Mouse (Mus musculus) MEL (cell line): Measurements from ENCODE around the gene Rsbn1. TPM values are rescaled to one million over a fixed set of nuclear protein-coding genes. Genes with fewer than 3 reads are reported as not detected.

Source experiments
- DNase-seq: peaks from one replicate; pipeline ENCODE4 v3.0.0; 2011; ENCODE audit warnings: low read depth, low spot score
- H3K27ac ChIP-seq: 2 replicates; pipeline ENCODE4 v1.5.1; 2012; ENCODE audit warnings: low read depth, mild to moderate bottlenecking, control low read depth, low read length, moderate library complexity; ENCODE audit not compliant: control insufficient read depth
- H3K27me3 ChIP-seq, 2 experiments: fragments of 150-350 bp in 1 of 2; sonication (generic) in 1 of 2; 2 replicates each; pipeline ENCODE4 v1.6.1; 2012; ENCODE audit warnings: low read length in 2 of 2, mild to moderate bottlenecking in 2 of 2, improper control_type of control experiment in 1 of 2, moderate library complexity in 1 of 2; ENCODE audit not compliant: insufficient read depth in 2 of 2, control insufficient read depth in 1 of 2
- H3K36me3 ChIP-seq, 2 experiments: 2 replicates each; pipeline ENCODE4 v1.6.1; 2012 to 2014; ENCODE audit warnings: low read length in 2 of 2, improper control_type of control experiment in 1 of 2, inconsistent platforms in 1 of 2, mild to moderate bottlenecking in 1 of 2; ENCODE audit not compliant: insufficient read depth in 2 of 2, control insufficient read depth in 1 of 2
- H3K4me1 ChIP-seq, 2 experiments: fragments of 150-350 bp in 1 of 2; sonication (generic) in 1 of 2; 2 replicates each; pipeline ENCODE4 v1.6.1; 2012; ENCODE audit warnings: low read length in 2 of 2, improper control_type of control experiment in 1 of 2, mild to moderate bottlenecking in 1 of 2; ENCODE audit not compliant: insufficient read depth in 2 of 2, control insufficient read depth in 1 of 2
- H3K4me3 ChIP-seq, 2 experiments: fragments of 150-350 bp in 1 of 2; sonication (generic) in 1 of 2; 2 replicates each; pipeline ENCODE4 v1.5.1; 2012; ENCODE audit warnings: low read depth in 2 of 2, low read length in 2 of 2, mild to moderate bottlenecking in 2 of 2, moderate library complexity in 2 of 2, control low read depth in 1 of 2, improper control_type of control experiment in 1 of 2; ENCODE audit not compliant: control insufficient read depth in 1 of 2, insufficient read depth in 1 of 2
- H3K79me2 ChIP-seq: 2 replicates; pipeline ENCODE4 v1.6.1; 2012; ENCODE audit warnings: mild to moderate bottlenecking, low read length, moderate library complexity; ENCODE audit not compliant: control insufficient read depth, poor library complexity, insufficient read depth
- H3K9ac ChIP-seq: 2 replicates; pipeline ENCODE4 v1.6.1; 2012; ENCODE audit warnings: low read depth, mild to moderate bottlenecking, control low read depth, low read length, moderate library complexity; ENCODE audit not compliant: control insufficient read depth, poor library complexity, severe bottlenecking
- H3K9me3 ChIP-seq: fragments of 150-350 bp; sonication (generic); replicated peaks from 2 replicates; pipeline ENCODE4 v1.6.1; 2012; ENCODE audit warnings: mild to moderate bottlenecking, low read length, improper control_type of control experiment, moderate library complexity; ENCODE audit not compliant: insufficient read depth
- BHLHE40 ChIP-seq: IDR thresholded peaks from 2 replicates; pipeline ENCODE4 v1.6.1; 2012; ENCODE audit warnings: low read depth, mild to moderate bottlenecking, inconsistent platforms, low read length, improper control_type of control experiment, borderline replicate concordance
- CHD1 ChIP-seq: IDR thresholded peaks from 2 replicates; pipeline ENCODE4 v1.6.1; 2012; ENCODE audit warnings: low read depth, mild to moderate bottlenecking, inconsistent platforms, low read length, improper control_type of control experiment
- CHD2 ChIP-seq: IDR thresholded peaks from 2 replicates; pipeline ENCODE4 v1.6.1; 2011; ENCODE audit warnings: low read length, improper control_type of control experiment
- CTCF ChIP-seq, 3 experiments: IDR thresholded peaks in 2 of 3; conservative IDR thresholded peaks in 1 of 3; 2 replicates each; pipeline ENCODE4 v1.5.1; 2011 to 2012; ENCODE audit warnings: low read length in 3 of 3, low read depth in 2 of 3, mild to moderate bottlenecking in 2 of 3, improper control_type of control experiment in 1 of 3, inconsistent platforms in 1 of 3, mixed read lengths in 1 of 3, moderate library complexity in 1 of 3; ENCODE audit not compliant: control insufficient read depth in 1 of 3, insufficient read depth in 1 of 3, poor library complexity in 1 of 3, severe bottlenecking in 1 of 3
- E2F4 ChIP-seq: IDR thresholded peaks from 2 replicates; pipeline ENCODE4 v1.6.1; 2011; ENCODE audit warnings: low read depth, low read length, improper control_type of control experiment, borderline replicate concordance
- ELF1 ChIP-seq: IDR thresholded peaks from 2 replicates; pipeline ENCODE4 v1.6.1; 2014; ENCODE audit warnings: low read depth, mild to moderate bottlenecking, inconsistent platforms, low read length, improper control_type of control experiment, moderate library complexity
- EP300 ChIP-seq, 2 experiments: IDR thresholded peaks; 2 replicates each; pipeline ENCODE4 v1.6.1; 2011; ENCODE audit warnings: improper control_type of control experiment in 2 of 2, low read length in 2 of 2, low read depth in 1 of 2, mild to moderate bottlenecking in 1 of 2
- ETS1 ChIP-seq: IDR thresholded peaks from 2 replicates; pipeline ENCODE4 v1.6.1; 2012; ENCODE audit warnings: low read depth, mild to moderate bottlenecking, inconsistent platforms, low read length, improper control_type of control experiment, moderate library complexity
- GABPA ChIP-seq: IDR thresholded peaks from 2 replicates; pipeline ENCODE4 v1.6.1; 2012; ENCODE audit warnings: low read depth, mild to moderate bottlenecking, inconsistent platforms, low read length, improper control_type of control experiment, moderate library complexity
- GATA1 ChIP-seq: IDR thresholded peaks from 2 replicates; pipeline ENCODE4 v1.6.1; 2011; ENCODE audit warnings: low read depth, low read length, improper control_type of control experiment
- HCFC1 ChIP-seq: IDR thresholded peaks from 2 replicates; pipeline ENCODE4 v1.6.1; 2012; ENCODE audit warnings: low read depth, mild to moderate bottlenecking, inconsistent platforms, low read length, improper control_type of control experiment, moderate library complexity
- KAT2A ChIP-seq: conservative IDR thresholded peaks from 2 replicates; pipeline ENCODE4 v1.6.1; 2012; ENCODE audit warnings: low read depth, low read length, improper control_type of control experiment, inconsistent platforms
- MAX ChIP-seq: IDR thresholded peaks from 2 replicates; pipeline ENCODE4 v1.6.1; 2011; ENCODE audit warnings: low read length, improper control_type of control experiment
- MAZ ChIP-seq: IDR thresholded peaks from 2 replicates; pipeline ENCODE4 v1.6.1; 2012; ENCODE audit warnings: low read depth, mild to moderate bottlenecking, inconsistent platforms, low read length, improper control_type of control experiment
- MXI1 ChIP-seq: IDR thresholded peaks from 2 replicates; pipeline ENCODE4 v1.6.1; 2011; ENCODE audit warnings: mild to moderate bottlenecking, low read depth, low read length, improper control_type of control experiment
- MYB ChIP-seq: IDR thresholded peaks from 2 replicates; pipeline ENCODE4 v1.6.1; 2011; ENCODE audit warnings: mild to moderate bottlenecking, low read depth, low read length, improper control_type of control experiment
- MYC ChIP-seq: IDR thresholded peaks from 2 replicates; pipeline ENCODE4 v1.6.1; 2011; ENCODE audit warnings: low read depth, mild to moderate bottlenecking, low read length, improper control_type of control experiment, moderate library complexity
- NELFE ChIP-seq: IDR thresholded peaks from 2 replicates; pipeline ENCODE4 v1.6.1; 2011; ENCODE audit warnings: low read depth, low read length, improper control_type of control experiment
- NRF1 ChIP-seq: IDR thresholded peaks from 2 replicates; pipeline ENCODE4 v1.6.1; 2014; ENCODE audit warnings: low read depth, mild to moderate bottlenecking, inconsistent platforms, low read length, improper control_type of control experiment, moderate library complexity; ENCODE audit not compliant: poor library complexity, insufficient read depth, severe bottlenecking
- POLR2A ChIP-seq, 2 experiments: IDR thresholded peaks; 2 replicates each; pipeline ENCODE4 v1.6.1; 2011 to 2012; ENCODE audit warnings: low read length in 2 of 2, mild to moderate bottlenecking in 2 of 2, control low read depth in 1 of 2, improper control_type of control experiment in 1 of 2, low read depth in 1 of 2, moderate library complexity in 1 of 2; ENCODE audit not compliant: control insufficient read depth in 1 of 2, insufficient read depth in 1 of 2, poor library complexity in 1 of 2
- POLR2AphosphoS2 ChIP-seq: IDR thresholded peaks from 2 replicates; pipeline ENCODE4 v1.6.1; 2011; ENCODE audit warnings: low read length, improper control_type of control experiment
- POLR2AphosphoS5 ChIP-seq: IDR thresholded peaks from 2 replicates; pipeline ENCODE4 v1.6.1; 2012; ENCODE audit warnings: low read depth, borderline replicate concordance, mild to moderate bottlenecking, inconsistent platforms, low read length, moderate library complexity, mixed read lengths
- RAD21 ChIP-seq: IDR thresholded peaks from 2 replicates; pipeline ENCODE4 v1.6.1; 2011; ENCODE audit warnings: mild to moderate bottlenecking, low read depth, low read length, improper control_type of control experiment
- RCOR1 ChIP-seq: IDR thresholded peaks from 2 replicates; pipeline ENCODE4 v1.6.1; 2012; ENCODE audit warnings: low read depth, mild to moderate bottlenecking, inconsistent platforms, low read length, improper control_type of control experiment
- SIN3A ChIP-seq: IDR thresholded peaks from 2 replicates; pipeline ENCODE4 v1.6.1; 2012; ENCODE audit warnings: low read length, improper control_type of control experiment, inconsistent platforms
- SMC3 ChIP-seq: IDR thresholded peaks from 2 replicates; pipeline ENCODE4 v1.6.1; 2011; ENCODE audit warnings: low read depth, low read length, improper control_type of control experiment
- UBTF ChIP-seq: IDR thresholded peaks from 2 replicates; pipeline ENCODE4 v1.6.1; 2012; ENCODE audit warnings: low read depth, mild to moderate bottlenecking, inconsistent platforms, low read length, improper control_type of control experiment, moderate library complexity, borderline replicate concordance; ENCODE audit not compliant: insufficient read depth
- USF1 ChIP-seq: IDR thresholded peaks from 2 replicates; pipeline ENCODE4 v1.6.1; 2014; ENCODE audit warnings: low read depth, mild to moderate bottlenecking, inconsistent platforms, low read length, improper control_type of control experiment, moderate library complexity
- ZC3H11A ChIP-seq: IDR thresholded peaks from 2 replicates; pipeline ENCODE4 v1.6.1; 2012; ENCODE audit warnings: low read depth, mild to moderate bottlenecking, inconsistent platforms, low read length, improper control_type of control experiment
- ZNF384 ChIP-seq: IDR thresholded peaks from 2 replicates; pipeline ENCODE4 v1.6.1; 2012; ENCODE audit warnings: low read depth, mild to moderate bottlenecking, inconsistent platforms, low read length, improper control_type of control experiment
- polyA plus RNA-seq, 2 experiments: library from polyadenylated mRNA; stranded (reverse) in 1 of 2; unstranded in 1 of 2; fragments of >175 nt in 1 of 2; fragments of >200 nt in 1 of 2; gene quantifications; 2 replicates each; pipeline versions ENCODE4 v1.2.1 to v1.2.4; 2012; ENCODE audit warnings: low replicate concordance in 2 of 2, low read depth in 1 of 2; ENCODE audit not compliant: insufficient read length in 2 of 2, insufficient read depth in 1 of 2, missing spikeins in 1 of 2
- total RNA-seq: library from RNA; depleted of rRNA; stranded (reverse); fragments of 300-350 nt; gene quantifications from 2 replicates; pipeline ENCODE4 v1.2.3, GENCODE M21; 2012

Rsbn1 gene
- total and polyA plus RNA-seq, 3 experiments = 10.5 to 37.3 (median 10.8) TPM

- Histone ChIP-seq H3K9me3 (no peaks in the 10 kb centered on the region), H3K27me3 (no peaks in the 10 kb centered on the region), H3K36me3 (peaks cover 4 to 30% of the 10 kb centered on the region in 2 experiments), H3K27ac (no peak overlapping the region), H3K4me1 (peaks cover 9 to 12% of the 10 kb centered on the region in 2 experiments), H3K79me2 (peaks cover 7% of the 10 kb centered on the region; the same call in 1 of the 2 replicates), H3K9ac (no peak overlapping the region), H3K4me3 (no peak overlapping the region)
- TF ChIP-seq RCOR1 (no peak), MAX (no peak), SMC3 (no peak), NELFE (no peak), MYB (no peak), ZNF384 (no peak), MAZ (no peak), ELF1 (no peak), UBTF (no peak), POLR2AphosphoS5 (no peak), POLR2AphosphoS2 (no peak), GATA1 (no peak), ETS1 (no peak), GABPA (no peak), HCFC1 (no peak), RAD21 (no peak), CHD1 (no peak), MYC (no peak), POLR2A (IDR thresholded peaks at IDR 0.05; ENCODE audit: control insufficient read depth in 1 of 2, insufficient read depth in 1 of 2, low read depth in 1 of 2, low read length in 2 of 2, poor library complexity in 1 of 2) (no peak), EP300 (IDR thresholded peaks at IDR 0.05; ENCODE audit: low read depth in 1 of 2, low read length in 2 of 2) (no peak)
- no peak for DNase-seq
Observed at GRCm38 (mm10) chr3:103971157-103971556, 57.2 kb downstream of the Rsbn1 start.

GRCm38 (mm10) chr3:103984556-103984955 lies 70.6 kb downstream of the Rsbn1 start:
- H3K9ac ChIP-seq = no peak overlapping the region
- H3K27me3 ChIP-seq = no peaks in the 10 kb centered on the region
- H3K4me3 ChIP-seq = no peak overlapping the region
- H3K79me2 ChIP-seq = no peaks in the 10 kb centered on the region
- peaks cover 0 to 10% of the 10 kb centered on the region in 2 experiments; a peak in 2 of 4 replicates for H3K36me3 ChIP-seq
- DNase-seq = no peak
- no peak overlapping the region for H3K27ac ChIP-seq
- TF ChIP-seq GABPA (no peak), POLR2AphosphoS2 (no peak), RCOR1 (no peak), ZC3H11A (no peak), MXI1 (no peak), MAX (no peak), NRF1 (no peak), USF1 (no peak), CTCF (IDR thresholded peaks at IDR 0.05 in 2 of 3, conservative IDR thresholded peaks at IDR 0.05 in 1 of 3; ENCODE audit: control insufficient read depth in 1 of 3, insufficient read depth in 1 of 3, low read depth in 2 of 3, low read length in 3 of 3, poor library complexity in 1 of 3, severe bottlenecking in 1 of 3) (no peak), SIN3A (no peak), RAD21 (no peak), CHD2 (no peak), BHLHE40 (no peak), E2F4 (no peak), KAT2A (no peak), ETS1 (no peak), MYB (no peak)
- no peaks in the 10 kb centered on the region for H3K4me1 ChIP-seq
- no peaks in the 10 kb centered on the region for H3K9me3 ChIP-seq
